Mouse (Mus musculus): ENCODE results near the gene Dnajb3. TPM values are rescaled to one million over a fixed set of nuclear protein-coding genes. Genes with fewer than 3 reads are reported as not detected.
"Not testable (repeated sequence)": the region's sequence is repeated elsewhere in the genome, so short reads cannot be mapped to it uniquely, and the experiment has no call there.

Gene Dnajb3
- polyA plus RNA-seq, 1 experiment from 2014 or later = 10.7 TPM

GRCm38 (mm10) chr1:88224029-88224776 is 18.6 kb upstream of the Dnajb3 start:
- no peak overlapping the region for H3K4me2 ChIP-seq (ENCODE audit: low read depth, severe bottlenecking)
- no peak overlapping the region for H3K9ac ChIP-seq (ENCODE audit: low read length)
- no peak overlapping the region for H3K27ac ChIP-seq (replicated peaks; ENCODE audit: low read depth, low read length)
- 76% methylated on average over 2 of the region's 2 CpGs for WGBS
- ATAC-seq (ENCODE audit: insufficient number of reproducible peaks, low FRiP score, low TSS enrichment, low read depth) (no peak), DNase-seq (ENCODE audit: low spot score) (peak; percentile 28)
- no peaks in the 10 kb centered on the region for H3K36me3 ChIP-seq (ENCODE audit: control insufficient read depth, insufficient read depth, low read length)
- no peak overlapping the region for H3K4me3 ChIP-seq (ENCODE audit: low read depth, low read length)
- no peaks in the 10 kb centered on the region for H3K27me3 ChIP-seq (ENCODE audit: control insufficient read depth, insufficient read depth, low read length)
- peaks cover 38% of the 10 kb centered on the region for H3K9me3 ChIP-seq (ENCODE audit: control insufficient read depth, low read length)
- H3K4me1 ChIP-seq (ENCODE audit: control insufficient read depth, insufficient read depth, low read length) = no peaks in the 10 kb centered on the region

GRCm38 (mm10) chr1:88223591-88223990 is 18.0 kb upstream of the Dnajb3 start:
- peak; percentile 38 for DNase-seq (ENCODE audit: low spot score)
- no peak for ATAC-seq (ENCODE audit: insufficient number of reproducible peaks, low FRiP score, low TSS enrichment, low read depth)
- WGBS = 57% methylated on average over 1 of the region's 1 CpGs
- Histone ChIP-seq H3K4me1 (ENCODE audit: control insufficient read depth, insufficient read depth, low read length) (no peaks in the 10 kb centered on the region), H3K9ac (ENCODE audit: low read length) (no peak overlapping the region), H3K36me3 (ENCODE audit: control insufficient read depth, insufficient read depth, low read length) (no peaks in the 10 kb centered on the region), H3K27ac (replicated peaks; ENCODE audit: low read depth, low read length) (no peak overlapping the region), H3K27me3 (ENCODE audit: control insufficient read depth, insufficient read depth, low read length) (no peaks in the 10 kb centered on the region), H3K4me2 (ENCODE audit: low read depth, severe bottlenecking) (no peak overlapping the region), H3K9me3 (ENCODE audit: control insufficient read depth, low read length) (peaks cover 33% of the 10 kb centered on the region), H3K4me3 (ENCODE audit: low read depth, low read length) (no peak overlapping the region)

- H3K27ac ChIP-seq (replicated peaks; ENCODE audit: low read depth, low read length); H3K4me1 ChIP-seq (ENCODE audit: control insufficient read depth, insufficient read depth, low read length); ATAC-seq (ENCODE audit: insufficient number of reproducible peaks, low FRiP score, low TSS enrichment, low read depth); H3K36me3 ChIP-seq (ENCODE audit: control insufficient read depth, insufficient read depth, low read length); H3K4me2 ChIP-seq (ENCODE audit: low read depth, severe bottlenecking); H3K9ac ChIP-seq (ENCODE audit: low read length); H3K27me3 ChIP-seq (ENCODE audit: control insufficient read depth, insufficient read depth, low read length); H3K4me3 ChIP-seq (ENCODE audit: low read depth, low read length): not testable (repeated sequence)
- peak; percentile 27 for DNase-seq (ENCODE audit: low spot score)
- H3K9me3 ChIP-seq (ENCODE audit: control insufficient read depth, low read length) = peaks cover 28% of the 10 kb centered on the region
Observed at GRCm38 (mm10) chr1:88223011-88223515, 17.5 kb upstream of the Dnajb3 start.

- Histone ChIP-seq H3K27me3 (ENCODE audit: control insufficient read depth, insufficient read depth, low read length) (no peaks in the 10 kb centered on the region), H3K36me3 (ENCODE audit: control insufficient read depth, insufficient read depth, low read length) (no peaks in the 10 kb centered on the region), H3K9ac (ENCODE audit: low read length) (no peak overlapping the region), H3K9me3 (ENCODE audit: control insufficient read depth, low read length) (peaks cover 25% of the 10 kb centered on the region), H3K4me1 (ENCODE audit: control insufficient read depth, insufficient read depth, low read length) (no peaks in the 10 kb centered on the region), H3K4me3 (ENCODE audit: low read depth, low read length) (no peak overlapping the region), H3K4me2 (ENCODE audit: low read depth, severe bottlenecking) (no peak overlapping the region), H3K27ac (replicated peaks; ENCODE audit: low read depth, low read length) (no peak overlapping the region)
- ATAC-seq (ENCODE audit: insufficient number of reproducible peaks, low FRiP score, low TSS enrichment, low read depth) = no peak
- no peak for DNase-seq (ENCODE audit: low spot score)
- 57% methylated on average over 2 of the region's 2 CpGs for WGBS
Observed at GRCm38 (mm10) chr1:88222216-88222615, 16.6 kb upstream of the Dnajb3 start.

- no peak overlapping the region for H3K27ac ChIP-seq (replicated peaks; ENCODE audit: low read depth, low read length)
- H3K4me3 ChIP-seq (ENCODE audit: low read depth, low read length) = no peak overlapping the region
- H3K9ac ChIP-seq (ENCODE audit: low read length) = no peak overlapping the region
- peaks cover 24% of the 10 kb centered on the region for H3K9me3 ChIP-seq (ENCODE audit: control insufficient read depth, low read length)
- no peaks in the 10 kb centered on the region for H3K36me3 ChIP-seq (ENCODE audit: control insufficient read depth, insufficient read depth, low read length)
- H3K27me3 ChIP-seq (ENCODE audit: control insufficient read depth, insufficient read depth, low read length) = no peaks in the 10 kb centered on the region
- H3K4me1 ChIP-seq (ENCODE audit: control insufficient read depth, insufficient read depth, low read length) = no peaks in the 10 kb centered on the region
- peak; percentile 33 for DNase-seq (ENCODE audit: low spot score)
- no peak overlapping the region for H3K4me2 ChIP-seq (ENCODE audit: low read depth, severe bottlenecking)
- ATAC-seq (ENCODE audit: insufficient number of reproducible peaks, low FRiP score, low TSS enrichment, low read depth) = no peak
Observed at GRCm38 (mm10) chr1:88220336-88220735, 14.8 kb upstream of the Dnajb3 start.

GRCm38 (mm10) chr1:88219054-88219453 is 13.5 kb upstream of the Dnajb3 start:
- Histone ChIP-seq H3K36me3 (ENCODE audit: control insufficient read depth, insufficient read depth, low read length) (no peaks in the 10 kb centered on the region), H3K4me2 (ENCODE audit: low read depth, severe bottlenecking) (no peak overlapping the region), H3K9me3 (ENCODE audit: control insufficient read depth, low read length) (peaks cover 33% of the 10 kb centered on the region), H3K27ac (replicated peaks; ENCODE audit: low read depth, low read length) (no peak overlapping the region), H3K4me1 (ENCODE audit: control insufficient read depth, insufficient read depth, low read length) (no peaks in the 10 kb centered on the region), H3K9ac (ENCODE audit: low read length) (no peak overlapping the region), H3K4me3 (ENCODE audit: low read depth, low read length) (no peak overlapping the region), H3K27me3 (ENCODE audit: control insufficient read depth, insufficient read depth, low read length) (no peaks in the 10 kb centered on the region)
- 17% methylated on average over 1 of the region's 1 CpGs for WGBS
- ATAC-seq (ENCODE audit: insufficient number of reproducible peaks, low FRiP score, low TSS enrichment, low read depth) = no peak
- DNase-seq (ENCODE audit: low spot score) = peak; percentile 27

GRCm38 (mm10) chr1:88218591-88218990 is 13.0 kb upstream of the Dnajb3 start:
- DNase-seq (ENCODE audit: low spot score) (peak; percentile 32), ATAC-seq (ENCODE audit: insufficient number of reproducible peaks, low FRiP score, low TSS enrichment, low read depth) (no peak)
- Histone ChIP-seq H3K9me3 (ENCODE audit: control insufficient read depth, low read length) (peaks cover 38% of the 10 kb centered on the region), H3K27me3 (ENCODE audit: control insufficient read depth, insufficient read depth, low read length) (no peaks in the 10 kb centered on the region), H3K4me2 (ENCODE audit: low read depth, severe bottlenecking) (no peak overlapping the region), H3K4me1 (ENCODE audit: control insufficient read depth, insufficient read depth, low read length) (no peaks in the 10 kb centered on the region), H3K36me3 (ENCODE audit: control insufficient read depth, insufficient read depth, low read length) (no peaks in the 10 kb centered on the region), H3K27ac (replicated peaks; ENCODE audit: low read depth, low read length) (no peak overlapping the region), H3K4me3 (ENCODE audit: low read depth, low read length) (no peak overlapping the region), H3K9ac (ENCODE audit: low read length) (no peak overlapping the region)
- WGBS = 51% methylated on average over 4 of the region's 4 CpGs

GRCm38 (mm10) chr1:88218051-88218450 is 12.5 kb upstream of the Dnajb3 start:
- Histone ChIP-seq H3K4me1 (ENCODE audit: control insufficient read depth, insufficient read depth, low read length) (no peaks in the 10 kb centered on the region), H3K9me3 (ENCODE audit: control insufficient read depth, low read length) (peaks cover 43% of the 10 kb centered on the region), H3K36me3 (ENCODE audit: control insufficient read depth, insufficient read depth, low read length) (no peaks in the 10 kb centered on the region), H3K27ac (replicated peaks; ENCODE audit: low read depth, low read length) (no peak overlapping the region), H3K27me3 (ENCODE audit: control insufficient read depth, insufficient read depth, low read length) (no peaks in the 10 kb centered on the region), H3K4me2 (ENCODE audit: low read depth, severe bottlenecking) (no peak overlapping the region), H3K9ac (ENCODE audit: low read length) (no peak overlapping the region), H3K4me3 (ENCODE audit: low read depth, low read length) (no peak overlapping the region)
- ATAC-seq (ENCODE audit: insufficient number of reproducible peaks, low FRiP score, low TSS enrichment, low read depth) (no peak), DNase-seq (ENCODE audit: low spot score) (peak; percentile 40)
- 76% methylated on average over 9 of the region's 9 CpGs for WGBS

- no peak for ATAC-seq (ENCODE audit: insufficient number of reproducible peaks, low FRiP score, low TSS enrichment, low read depth)
- DNase-seq (ENCODE audit: low spot score) = peak; percentile 25
Observed at GRCm38 (mm10) chr1:88217576-88217975, 12.0 kb upstream of the Dnajb3 start.

More at GRCm38 (mm10) chr1:88217576-88217975, 12.0 kb upstream of the Dnajb3 start:
- Histone ChIP-seq H3K4me3 (ENCODE audit: low read depth, low read length) (no peak overlapping the region), H3K9ac (ENCODE audit: low read length) (no peak overlapping the region), H3K36me3 (ENCODE audit: control insufficient read depth, insufficient read depth, low read length) (no peaks in the 10 kb centered on the region), H3K4me2 (ENCODE audit: low read depth, severe bottlenecking) (no peak overlapping the region), H3K27ac (replicated peaks; ENCODE audit: low read depth, low read length) (no peak overlapping the region), H3K27me3 (ENCODE audit: control insufficient read depth, insufficient read depth, low read length) (no peaks in the 10 kb centered on the region), H3K4me1 (ENCODE audit: control insufficient read depth, insufficient read depth, low read length) (no peaks in the 10 kb centered on the region), H3K9me3 (ENCODE audit: control insufficient read depth, low read length) (peaks cover 48% of the 10 kb centered on the region)
- 40% methylated on average over 3 of the region's 3 CpGs for WGBS
